10 mouse cellular contexts compared by ENCODE assay signal in the genomic region with DNA sequence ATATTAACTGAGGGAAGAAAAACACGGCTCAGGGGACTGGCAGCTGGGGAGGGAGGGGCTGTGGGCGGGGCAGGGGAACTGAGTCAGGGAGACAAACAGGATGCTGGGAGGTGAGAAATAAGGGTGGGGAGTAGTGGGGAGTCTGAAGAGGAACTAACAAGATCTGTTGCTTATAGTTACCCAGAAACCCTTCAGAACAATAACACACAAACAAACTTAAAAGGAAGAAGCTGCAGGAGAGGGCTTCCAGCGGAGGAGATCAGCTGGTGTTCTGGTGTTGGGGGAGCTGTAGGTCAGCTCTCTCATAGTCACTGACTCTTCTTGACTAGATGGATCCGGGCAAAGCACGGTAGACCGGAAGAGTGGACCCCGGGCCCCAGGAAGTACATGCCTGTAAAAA. TPM values are rescaled to one million over a fixed set of nuclear protein-coding genes. Genes with fewer than 3 reads are reported as not detected.
A peak's percentile ranks its signal among the peaks of the same experiment; 100 is the strongest.
DNase-seq lines count a peak whose midpoint lies in the region; ATAC-seq lines count a peak whose summit lies in the region.
"Had no signal": no experiment of that assay in that cellular context is flagged by ENCODE, and none has a peak within 500 bp of the region (broad histone marks: within the 10 kb centered on the region; RNA-seq: fewer than 3 reads in every experiment).

No protein-coding gene starts in this region.

- H3K27ac ChIP-seq in hindbrain, embryonic 10.5 days = peak overlapping the region; percentile 53; the same call in 1 of the 2 replicates
- no peak overlapping the region for H3K27ac ChIP-seq in hindbrain, embryonic 11.5 days (ENCODE audit: low read depth, low read length)
- 0 out of 2 replicates have a peak overlapping the region, but pooled peaks have one; percentile 17 for H3K27ac ChIP-seq in brown adipose tissue, adult 24 weeks (replicated peaks; ENCODE audit: low read depth, low read length)
- H3K27ac ChIP-seq in limb, embryonic 10.5 days = no peak overlapping the region
- H3K27ac ChIP-seq: hindbrain, embryonic 14.5 days; limb, embryonic 15.5 days had no signal

- ATAC-seq in hindbrain, embryonic 11.5 days (ENCODE audit: low FRiP score) = no peak

- H3K9ac ChIP-seq in hindbrain, embryonic 11.5 days (ENCODE audit: low read depth, low read length) = no peak overlapping the region
- H3K9ac ChIP-seq: hindbrain, embryonic 14.5 days; limb, embryonic 15.5 days had no signal

- no peaks in the 10 kb centered on the region for H3K36me3 ChIP-seq in hindbrain, embryonic 10.5 days
- H3K36me3 ChIP-seq in hindbrain, embryonic 11.5 days (ENCODE audit: control insufficient read depth, insufficient read depth, low read length) = no peaks in the 10 kb centered on the region
- H3K36me3 ChIP-seq in limb, embryonic 10.5 days = no peaks in the 10 kb centered on the region
- H3K36me3 ChIP-seq: limb, embryonic 15.5 days had no signal

- H3K4me3 ChIP-seq in hindbrain, embryonic 10.5 days = no peak overlapping the region
- no peak overlapping the region for H3K4me3 ChIP-seq in hindbrain, embryonic 11.5 days (ENCODE audit: low read depth, low read length)
- H3K4me3 ChIP-seq in brown adipose tissue, adult 24 weeks (ENCODE audit: insufficient read depth, low read depth, low read length) = no peak overlapping the region
- H3K4me3 ChIP-seq in limb, embryonic 10.5 days = no peak overlapping the region
- H3K4me3 ChIP-seq: limb, embryonic 15.5 days had no signal

- H3K4me2 ChIP-seq in hindbrain, embryonic 11.5 days (replicated peaks; ENCODE audit: low read depth, low read length) = no peak overlapping the region
- H3K4me2 ChIP-seq: hindbrain, embryonic 14.5 days; limb, embryonic 15.5 days had no signal

- H3K4me1 ChIP-seq in hindbrain, embryonic 10.5 days (replicated peaks) = peaks cover 11% of the 10 kb centered on the region; the same call in 1 of the 2 replicates
- no peaks in the 10 kb centered on the region for H3K4me1 ChIP-seq in hindbrain, embryonic 11.5 days (replicated peaks; ENCODE audit: control insufficient read depth, insufficient read depth, low read length)
- H3K4me1 ChIP-seq in brown adipose tissue, adult 24 weeks (ENCODE audit: control insufficient read depth, insufficient read depth, insufficient read length, low read length) = no peaks in the 10 kb centered on the region
- H3K4me1 ChIP-seq in limb, embryonic 10.5 days = peaks cover 8% of the 10 kb centered on the region; the same call in 1 of the 2 replicates
- H3K4me1 ChIP-seq: limb, embryonic 15.5 days had no signal

- no peaks in the 10 kb centered on the region for H3K27me3 ChIP-seq in hindbrain, embryonic 10.5 days (ENCODE audit: insufficient read depth, poor library complexity, severe bottlenecking)
- no peaks in the 10 kb centered on the region for H3K27me3 ChIP-seq in hindbrain, embryonic 11.5 days (ENCODE audit: control insufficient read depth, insufficient read depth, low read length)
- H3K27me3 ChIP-seq in limb, embryonic 10.5 days (ENCODE audit: low read depth, poor library complexity, severe bottlenecking) = no peaks in the 10 kb centered on the region
- H3K27me3 ChIP-seq: limb, embryonic 15.5 days had no signal

- H3K9me3 ChIP-seq in hindbrain, embryonic 10.5 days = no peaks in the 10 kb centered on the region
- no peaks in the 10 kb centered on the region for H3K9me3 ChIP-seq in hindbrain, embryonic 11.5 days (ENCODE audit: control insufficient read depth, low read length)
- no peaks in the 10 kb centered on the region for H3K9me3 ChIP-seq in limb, embryonic 10.5 days (replicated peaks)
- H3K9me3 ChIP-seq: limb, embryonic 15.5 days had no signal

- 70% methylated on average over 7 of the region's 7 CpGs for WGBS in hindbrain, embryonic 10.5 days
- 67% methylated on average over 7 of the region's 7 CpGs for WGBS in hindbrain, embryonic 11.5 days
- WGBS in limb, embryonic 10.5 days = 70% methylated on average over 7 of the region's 7 CpGs

- no peak for DNase-seq in hindbrain, embryonic 10.5 days (ENCODE audit: low spot score)
- no peak for DNase-seq in hindbrain, embryonic 11.5 days (ENCODE audit: low spot score)
- DNase-seq in lung, postnatal 4 days = peak; percentile 40 to 41
- DNase-seq in thymus, postnatal 0 days (ENCODE audit: low spot score) = peak; percentile 71
- DNase-seq in limb, embryonic 10.5 days (ENCODE audit: low spot score) = no peak
- no peak for DNase-seq in right cerebral cortex, postnatal 25 days
- no peak for DNase-seq in adipocyte (ENCODE audit: low spot score)

RNA-seq across cellular contexts. Expression of gene Klf3, which starts 22.4 kb away (rescaled TPM):
- polyA plus RNA-seq in hindbrain, embryonic 10.5 days (2016; fragmentation: Nextera tagmentation; extraction: Ambion mirVana) = 57.1 and 58.7 TPM in 2 replicates
- 35.3 and 47.2 TPM in 2 replicates for polyA plus RNA-seq in hindbrain, embryonic 11.5 days (2014; fragmentation: Nextera tagmentation; extraction: Ambion mirVana)
- polyA plus RNA-seq in brown adipose tissue, adult 24 weeks (2012; ENCODE audit: insufficient read depth, insufficient read length, missing spikeins) = 23.1 and 33.5 TPM in 2 replicates
- 81.6 and 112 TPM in 2 replicates for polyA plus RNA-seq in thymus, postnatal 0 days (2015; fragmentation: Nextera tagmentation; extraction: Ambion mirVana)
- 40.8 and 42.7 TPM in 2 replicates for polyA plus RNA-seq in limb, embryonic 10.5 days (2016; fragmentation: Nextera tagmentation; extraction: Ambion mirVana)

Comparison
In these comparisons a context has a peak if more than half of its experiments do, and no peak if none do; other contexts are left out.
1. H3K27ac ChIP-seq: peak in hindbrain, embryonic 10.5 days (single experiment) and brown adipose tissue, adult 24 weeks (single experiment); none in hindbrain, embryonic 11.5 days (single experiment) and limb, embryonic 10.5 days (single experiment).
2. DNase-seq: peak in lung, postnatal 4 days (2 of 2) and thymus, postnatal 0 days (single experiment); none in hindbrain, embryonic 10.5 days (single experiment), hindbrain, embryonic 11.5 days (single experiment), limb, embryonic 10.5 days (single experiment), right cerebral cortex, postnatal 25 days (single experiment) and adipocyte (single experiment).